Mouse (Mus musculus) gastrocnemius, postnatal 14 days (tissue): ENCODE measurements at regions not wholly inside any gene's neighbourhood (a gene's known extent, or its start where the extent isn't known, plus 50 kb on each side); places are given as distances from the start of the nearest gene placed in this dataset.

Experiments used
- DNase-seq: peaks from one replicate; pipeline ENCODE4 v3.0.0; 2021; ENCODE audit warnings: mixed read lengths
- intact Hi-C: fragments of 180-260 bp; cut with DNase I; formaldehyde crosslinking; loops from one replicate; pipeline ENCODE4 v1.15.1; 2025; ENCODE audit warnings: low total_unique reads

GRCm38 (mm10) chr10:117991176-117991575, 145.3 kb upstream of the Rap1b start:
- intact Hi-C loops, result no loop called here
- no peak for DNase-seq

GRCm38 (mm10) chr10:117992317-117992716, 146.5 kb upstream of the Rap1b start:
- intact Hi-C loops, result no loop called here
- DNase-seq, result no peak

- no peak for DNase-seq
- intact Hi-C loops, result no loop called here
Observed at GRCm38 (mm10) chr10:117993809-117994208, 147.8 kb upstream of the Mdm1 start.

GRCm38 (mm10) chr10:117994768-117995167, 146.8 kb upstream of the Mdm1 start:
- DNase-seq, result no peak

GRCm38 (mm10) chr10:117997796-117998195, 143.8 kb upstream of the Mdm1 start:
- DNase-seq, result no peak

More at GRCm38 (mm10) chr10:117994768-117995167, 146.8 kb upstream of the Mdm1 start:
- intact Hi-C loops, result no loop called here

GRCm38 (mm10) chr10:118000591-118000990, 141.0 kb upstream of the Mdm1 start:
- DNase-seq, result no peak
- intact Hi-C loops, result no loop called here

More at GRCm38 (mm10) chr10:117997796-117998195, 143.8 kb upstream of the Mdm1 start:
- intact Hi-C loops, result no loop called here

- intact Hi-C loops, result no loop called here
- no peak for DNase-seq
Observed at GRCm38 (mm10) chr10:118001501-118001900, 140.1 kb upstream of the Mdm1 start.

GRCm38 (mm10) chr10:118001971-118002370, 139.6 kb upstream of the Mdm1 start:
- no peak for DNase-seq
- intact Hi-C loops, result no loop called here

GRCm38 (mm10) chr10:118002559-118002958, 139.1 kb upstream of the Mdm1 start:
- DNase-seq, result no peak
- intact Hi-C loops, result no loop called here

- intact Hi-C loops, result no loop called here
Observed at GRCm38 (mm10) chr10:118003179-118003578, 138.4 kb upstream of the Mdm1 start.

GRCm38 (mm10) chr10:118003739-118004361, 137.8 kb upstream of the Mdm1 start:
- DNase-seq, result no peak
- intact Hi-C loops, result no loop called here

More at GRCm38 (mm10) chr10:118003179-118003578, 138.4 kb upstream of the Mdm1 start:
- DNase-seq, result no peak

- no peak for DNase-seq
- intact Hi-C loops, result no loop called here
Observed at GRCm38 (mm10) chr10:118004362-118004958, 137.2 kb upstream of the Mdm1 start.

- intact Hi-C loops, result no loop called here
- DNase-seq, result no peak
Observed at GRCm38 (mm10) chr10:118006827-118007550, 134.6 kb upstream of the Mdm1 start.

GRCm38 (mm10) chr10:118007846-118008245, 133.8 kb upstream of the Mdm1 start:
- intact Hi-C loops, result no loop called here
- no peak for DNase-seq

- DNase-seq, result no peak
- intact Hi-C loops, result no loop called here
Observed at GRCm38 (mm10) chr10:118011687-118012567, 129.7 kb upstream of the Mdm1 start.

GRCm38 (mm10) chr10:118028831-118029230, 112.8 kb upstream of the Mdm1 start:
- DNase-seq, result no peak
- intact Hi-C loops, result no loop called here

GRCm38 (mm10) chr10:118034401-118034800, 107.2 kb upstream of the Mdm1 start:
- intact Hi-C loops, result no loop called here
- no peak for DNase-seq

- no peak for DNase-seq
- intact Hi-C loops, result no loop called here
Observed at GRCm38 (mm10) chr10:118035035-118035434, 106.6 kb upstream of the Mdm1 start.

- intact Hi-C loops, result no loop called here
- DNase-seq, result no peak
Observed at GRCm38 (mm10) chr10:118038465-118038864, 103.1 kb upstream of the Mdm1 start.

- DNase-seq, result no peak
- intact Hi-C loops, result no loop called here
Observed at GRCm38 (mm10) chr10:118039056-118039455, 102.6 kb upstream of the Mdm1 start.
